Mouse (Mus musculus) embryonic facial prominence, embryonic 12.5 days (tissue): ENCODE data around the gene Nln. TPM values are rescaled to one million over a fixed set of nuclear protein-coding genes. Genes with fewer than 3 reads are reported as not detected.

Experiments
- ATAC-seq: fragments of 200-750 bp; cut with Nextera tagmentation; 2 replicates; pipeline ENCODE4 v1.8.0; 2017; ENCODE audit not compliant: insufficient number of reproducible peaks, insufficient read depth, low FRiP score, low TSS enrichment
- H3K27ac ChIP-seq: fragments of 300-500 bp; sonication (generic); 2 replicates; pipeline ENCODE4 v1.5.1; 2016; ENCODE audit warnings: mild to moderate bottlenecking
- H3K27me3 ChIP-seq: fragments of 300-500 bp; sonication (generic); 2 replicates; pipeline ENCODE4 v1.6.1; 2016; ENCODE audit warnings: mild to moderate bottlenecking, moderate library complexity
- H3K36me3 ChIP-seq: fragments of 300-500 bp; sonication (generic); 2 replicates; pipeline ENCODE4 v1.6.1; 2016; ENCODE audit warnings: mild to moderate bottlenecking
- H3K4me1 ChIP-seq: fragments of 300-500 bp; sonication (generic); 2 replicates; pipeline ENCODE4 v1.6.1; 2016
- H3K4me2 ChIP-seq: fragments of 300-500 bp; sonication (generic); replicated peaks from 2 replicates; pipeline ENCODE4 v1.6.1; 2016; ENCODE audit warnings: mild to moderate bottlenecking, moderate library complexity
- H3K4me3 ChIP-seq: fragments of 300-500 bp; sonication (generic); 2 replicates; pipeline ENCODE4 v1.5.1; 2016; ENCODE audit warnings: mild to moderate bottlenecking
- H3K9ac ChIP-seq: fragments of 300-500 bp; sonication (generic); 2 replicates; pipeline ENCODE4 v1.6.1; 2016; ENCODE audit warnings: mild to moderate bottlenecking, moderate library complexity
- H3K9me3 ChIP-seq: fragments of 300-500 bp; sonication (generic); 2 replicates; pipeline ENCODE4 v1.6.1; 2016; ENCODE audit warnings: mild to moderate bottlenecking, moderate library complexity
- WGBS: fragments of 180-500 bp; shearing (Covaris S2); methylation state at CpG from one replicate; pipeline ENCODE4 v1.1.7; 2016; 5-methylcytosine and 5-hydroxymethylcytosine counted together
- polyA plus RNA-seq: library from polyadenylated mRNA; unstranded; fragments of >200 nt; fragmentation: Nextera tagmentation; extraction: Ambion mirVana; gene quantifications from 2 replicates; pipeline ENCODE4 v1.2.1, GENCODE M21; 2016

Nln gene
- polyA plus RNA-seq, 1 experiment from 2014 or later, result 18.6 TPM

DNA sequence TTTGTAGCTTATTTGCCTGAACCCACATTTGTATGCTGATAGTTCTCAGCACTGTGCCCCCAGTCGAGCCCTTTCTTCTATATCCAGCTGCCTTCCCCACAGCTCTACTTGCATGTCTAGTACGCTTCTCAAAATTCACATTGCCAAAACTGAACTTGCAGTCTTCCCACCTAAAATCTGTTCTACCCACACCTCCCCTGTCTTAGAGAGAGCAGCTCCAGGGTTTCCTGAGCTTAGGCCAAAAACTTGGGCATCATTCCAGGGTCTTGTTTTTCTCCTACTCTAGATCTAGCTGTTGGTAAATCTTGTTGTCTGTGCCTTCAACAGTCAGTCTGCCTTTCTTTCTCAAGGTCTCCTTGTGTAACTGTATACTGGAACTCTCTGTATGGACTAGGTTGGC lies 5.4 kb upstream of the Nln start:
- 97% methylated on average over 2 of the region's 2 CpGs for WGBS
- Histone ChIP-seq H3K4me2 (no peak overlapping the region), H3K27me3 (no peaks in the 10 kb centered on the region), H3K36me3 (peaks cover 9% of the 10 kb centered on the region; the same call in 1 of the 2 replicates), H3K4me3 (no peak overlapping the region), H3K4me1 (0 out of 2 replicates have a peak, but pooled peaks cover 10% of the 10 kb centered on the region), H3K27ac (no peak overlapping the region), H3K9me3 (no peaks in the 10 kb centered on the region), H3K9ac (no peak overlapping the region)
- no peak for ATAC-seq

DNA sequence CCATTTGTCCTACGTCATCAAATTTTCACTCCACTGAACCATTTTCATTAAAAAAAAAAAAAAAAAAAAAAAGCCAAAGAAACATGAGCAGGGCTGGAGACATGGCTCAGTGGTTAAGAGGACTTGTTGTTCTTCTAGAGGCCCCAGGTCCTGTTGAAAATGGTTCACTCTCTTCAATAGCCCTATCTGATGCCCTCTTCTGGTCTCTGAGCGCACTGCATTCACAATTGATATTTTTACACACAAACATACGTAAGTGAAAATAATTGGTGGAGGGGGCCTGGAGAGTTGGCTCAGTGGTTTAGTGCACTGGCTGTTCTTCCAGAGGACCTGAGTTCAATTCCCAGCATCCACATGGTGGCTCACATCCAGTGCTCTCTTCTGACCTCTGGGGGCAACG lies 4.4 kb upstream of the Nln start:
- Histone ChIP-seq H3K4me1 (0 out of 2 replicates have a peak, but pooled peaks cover 10% of the 10 kb centered on the region), H3K9me3 (no peaks in the 10 kb centered on the region), H3K4me2 (no peak overlapping the region), H3K9ac (no peak overlapping the region), H3K27me3 (no peaks in the 10 kb centered on the region), H3K4me3 (no peak overlapping the region), H3K27ac (no peak overlapping the region), H3K36me3 (0 out of 2 replicates have a peak, but pooled peaks cover 3% of the 10 kb centered on the region)
- WGBS, result 93% methylated on average over 4 of the region's 4 CpGs
- no peak for ATAC-seq

DNA sequence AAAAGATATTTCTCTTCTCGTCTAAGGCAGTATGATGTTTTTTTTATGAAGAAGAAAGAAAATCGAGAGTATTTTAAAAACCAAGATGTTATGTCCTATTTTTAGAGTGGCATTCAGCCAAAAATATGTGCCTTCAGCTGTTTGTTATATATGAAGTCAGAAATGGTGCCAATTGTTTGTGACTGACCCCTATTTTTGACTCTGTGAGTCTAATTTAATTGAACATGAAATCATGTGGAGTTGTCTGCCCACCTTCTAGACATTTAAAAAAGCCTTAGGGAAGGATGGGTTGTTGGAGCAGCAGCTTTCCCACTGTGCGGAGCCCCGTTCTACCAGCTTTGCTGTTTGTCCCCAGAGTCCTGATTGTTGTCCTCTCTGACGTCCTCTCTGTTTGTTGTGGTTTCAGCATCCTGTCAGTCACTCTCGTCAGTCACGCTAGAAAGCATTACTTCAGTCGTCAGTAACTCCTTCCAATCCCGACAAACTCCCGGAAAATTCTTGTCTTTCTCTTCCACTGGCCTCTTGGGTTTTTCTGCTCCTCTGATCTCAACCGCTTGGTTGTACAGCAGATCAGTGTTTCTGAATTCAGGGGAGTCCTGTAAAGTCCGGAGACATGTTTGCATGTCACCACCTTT lies 3.0 kb upstream of the Nln start:
- ATAC-seq, result no peak
- Histone ChIP-seq H3K4me2 (no peak overlapping the region), H3K9ac (no peak overlapping the region), H3K4me1 (0 out of 2 replicates have a peak, but pooled peaks cover 10% of the 10 kb centered on the region), H3K27me3 (no peaks in the 10 kb centered on the region), H3K4me3 (no peak overlapping the region), H3K9me3 (no peaks in the 10 kb centered on the region), H3K27ac (no peak overlapping the region), H3K36me3 (0 out of 2 replicates have a peak, but pooled peaks cover 3% of the 10 kb centered on the region)
- 30% methylated on average over 12 of the region's 12 CpGs for whole genome bisulfite sequencing

DNA sequence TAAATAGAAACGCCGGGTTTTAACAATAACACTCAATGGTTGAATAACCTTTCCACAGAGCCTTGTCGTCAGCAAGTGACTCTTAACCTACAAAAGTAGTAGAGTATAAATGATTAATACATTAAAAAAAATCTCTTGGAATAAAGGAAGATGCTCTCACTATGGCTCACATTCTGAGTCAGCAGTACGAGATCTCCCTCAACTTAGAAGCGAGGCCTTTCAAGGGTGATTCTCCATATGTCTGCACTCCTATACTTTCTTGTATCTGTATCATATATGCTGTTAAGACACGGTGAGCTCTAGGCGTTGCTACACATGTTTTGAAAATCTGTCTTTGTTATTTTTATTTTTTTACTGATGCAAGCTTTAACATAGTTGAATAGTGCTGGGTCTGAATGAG lies 1.1 kb upstream of the Nln start:
- peak overlapping the region; percentile 73; the same call in 1 of the 2 replicates for H3K9ac ChIP-seq

DNA sequence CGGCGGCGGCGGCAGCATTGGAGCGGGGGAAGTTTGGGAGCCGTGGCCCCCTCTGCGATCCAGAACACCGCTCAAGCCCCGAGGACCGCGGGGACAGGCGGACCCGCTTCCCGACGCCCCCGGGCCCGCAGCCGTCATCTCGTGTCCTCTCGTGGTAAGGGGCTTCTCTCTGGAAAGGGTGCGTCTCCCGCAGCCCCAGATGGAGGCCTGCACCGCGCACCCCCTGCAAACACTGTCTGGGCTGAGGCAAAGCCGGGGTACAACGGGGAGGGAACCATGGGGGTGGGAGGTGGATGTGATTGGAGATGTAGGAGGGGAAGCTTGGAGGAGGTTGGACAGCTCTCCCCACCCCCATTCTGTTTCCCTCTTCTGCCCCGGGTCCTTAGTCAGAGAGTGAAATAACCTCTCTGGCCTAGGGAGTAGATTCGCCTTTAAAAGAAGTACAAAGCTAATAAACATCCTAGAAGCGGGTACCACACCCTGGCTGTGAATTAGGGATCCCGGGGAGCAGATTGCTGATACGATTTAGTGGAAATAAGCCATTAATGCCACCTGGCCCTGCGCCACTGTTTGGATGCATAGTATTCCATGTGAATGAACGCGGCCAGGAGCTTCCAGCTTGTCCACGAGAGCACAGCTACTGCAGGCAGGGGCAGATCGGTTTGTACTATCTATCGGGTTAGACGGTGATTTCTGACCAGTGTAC lies 555 bp upstream of the Nln start:
- Histone ChIP-seq H3K4me3 (peak overlapping the region; percentile 80), H3K9me3 (no peaks in the 10 kb centered on the region), H3K9ac (peak overlapping the region; percentile 73), H3K4me1 (0 out of 2 replicates have a peak, but pooled peaks cover 10% of the 10 kb centered on the region), H3K36me3 (0 out of 2 replicates have a peak, but pooled peaks cover 3% of the 10 kb centered on the region), H3K27ac (no peak overlapping the region), H3K27me3 (no peaks in the 10 kb centered on the region), H3K4me2 (peak overlapping the region; percentile 89)
- under 1% methylated on average over 38 of the region's 38 CpGs for WGBS
- ATAC-seq, result peak; percentile 86

More for the DNA sequence above, 1.1 kb upstream of the Nln start:
- H3K4me1 ChIP-seq, result 0 out of 2 replicates have a peak, but pooled peaks cover 10% of the 10 kb centered on the region
- H3K36me3 ChIP-seq, result 0 out of 2 replicates have a peak, but pooled peaks cover 3% of the 10 kb centered on the region
- peak overlapping the region; percentile 80 for H3K4me3 ChIP-seq
- no peak for ATAC-seq
- 45% methylated on average over 7 of the region's 7 CpGs for whole genome bisulfite sequencing
- H3K9me3 ChIP-seq, result no peaks in the 10 kb centered on the region
- H3K27ac ChIP-seq, result no peak overlapping the region
- no peaks in the 10 kb centered on the region for H3K27me3 ChIP-seq
- peak overlapping the region; percentile 89 for H3K4me2 ChIP-seq

DNA sequence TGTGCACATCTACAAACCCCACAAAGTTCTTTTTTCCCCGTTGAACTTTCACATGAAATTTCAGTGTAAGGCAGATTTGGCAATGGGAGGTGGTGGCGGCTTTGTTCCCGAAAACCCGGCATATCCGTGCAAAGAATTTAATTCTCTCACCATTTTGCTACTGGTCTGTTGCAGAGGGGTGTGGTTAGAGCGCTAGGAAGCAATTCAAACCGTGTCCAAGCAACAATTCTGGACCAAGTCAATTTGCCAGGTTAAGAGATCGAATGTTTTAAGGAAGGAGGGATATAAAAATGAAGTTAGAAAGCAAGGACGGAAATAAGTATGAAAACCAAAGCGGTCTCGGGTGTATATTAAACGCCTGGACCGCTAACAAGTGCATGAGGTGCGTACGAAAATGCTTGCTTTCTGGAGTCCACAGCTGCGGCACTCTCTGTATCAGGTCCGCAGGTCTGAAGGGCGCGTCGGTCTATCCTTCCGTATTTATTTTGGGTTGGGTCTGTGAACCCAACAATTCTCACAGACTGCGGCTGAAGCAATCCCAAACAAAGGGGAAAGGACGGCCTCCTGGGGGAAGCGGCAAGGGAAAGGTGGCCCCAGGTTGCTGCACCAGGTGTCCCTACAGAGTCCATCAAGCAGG lies 645 bp downstream of the Nln start:
- Histone ChIP-seq H3K27ac (no peak overlapping the region), H3K9ac (peak overlapping the region; percentile 59), H3K4me3 (peak overlapping the region; percentile 80), H3K4me1 (0 out of 2 replicates have a peak, but pooled peaks cover 10% of the 10 kb centered on the region), H3K36me3 (0 out of 2 replicates have a peak, but pooled peaks cover under 1% of the 10 kb centered on the region), H3K9me3 (0 out of 2 replicates have a peak, but pooled peaks cover 1% of the 10 kb centered on the region), H3K27me3 (no peaks in the 10 kb centered on the region), H3K4me2 (peak overlapping the region; percentile 89)
- WGBS, result 2% methylated on average over 24 of the region's 24 CpGs
- 0 out of 2 replicates have a peak, but pooled peaks have one; percentile 2 for ATAC-seq

DNA sequence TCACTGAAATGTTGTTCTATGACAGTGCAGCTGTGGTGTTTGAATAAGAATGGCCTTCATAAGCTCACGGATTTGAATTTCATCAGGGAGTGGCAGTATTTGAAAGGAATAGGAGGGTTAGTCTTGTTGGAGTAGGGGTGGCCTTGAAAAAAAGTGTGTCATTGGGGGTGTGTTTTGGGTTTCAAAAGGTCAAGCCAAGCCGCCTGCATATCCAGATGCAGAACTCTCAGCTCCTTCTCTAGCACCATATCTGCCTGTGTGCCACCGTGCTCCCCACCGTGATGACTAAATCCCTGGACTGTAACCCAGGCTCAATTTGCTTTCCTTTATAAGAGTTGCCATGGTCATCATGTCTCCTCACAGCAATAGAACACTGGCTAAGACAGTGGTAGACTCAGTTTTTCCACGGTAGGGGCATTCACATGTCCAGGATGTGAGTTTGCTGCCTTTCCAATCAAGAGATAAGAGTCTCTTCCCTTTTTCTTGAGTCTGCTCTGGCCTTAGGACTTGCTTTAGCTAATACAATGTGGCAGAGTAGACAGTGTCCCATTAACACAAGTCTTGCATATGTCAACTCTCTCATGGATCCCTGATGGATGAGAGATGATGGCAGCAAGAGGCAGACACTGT lies 7.7 kb downstream of the Nln start:
- no peaks in the 10 kb centered on the region for H3K4me1 ChIP-seq
- 86% methylated on average over 5 of the region's 5 CpGs for WGBS
- H3K9me3 ChIP-seq, result 0 out of 2 replicates have a peak, but pooled peaks cover 2% of the 10 kb centered on the region
- no peak overlapping the region for H3K4me2 ChIP-seq
- H3K27me3 ChIP-seq, result no peaks in the 10 kb centered on the region
- H3K27ac ChIP-seq, result no peak overlapping the region
- no peak overlapping the region for H3K4me3 ChIP-seq
- no peak overlapping the region for H3K9ac ChIP-seq
- no peak for ATAC-seq
- H3K36me3 ChIP-seq, result no peaks in the 10 kb centered on the region

DNA sequence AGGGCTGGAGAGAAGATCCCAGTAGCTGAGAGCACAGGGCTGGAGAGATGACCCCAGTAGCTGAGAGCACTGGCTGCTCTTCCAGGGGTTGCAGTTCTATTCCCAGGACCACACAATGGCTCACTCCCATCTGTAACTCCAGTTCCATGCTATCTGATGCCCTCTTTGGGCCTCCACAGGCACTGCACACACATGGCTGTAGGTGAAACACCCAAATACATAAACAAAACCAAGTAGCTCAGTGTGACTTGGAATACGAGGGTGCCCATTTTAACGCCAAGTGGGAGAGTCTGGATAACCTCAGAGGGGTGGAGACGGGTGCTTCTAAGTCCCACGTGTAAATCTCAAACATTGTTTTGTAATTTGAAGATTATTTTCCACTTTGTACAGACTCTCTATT lies 9.0 kb downstream of the Nln start:
- H3K27ac ChIP-seq, result no peak overlapping the region
- no peaks in the 10 kb centered on the region for H3K27me3 ChIP-seq
- no peak overlapping the region for H3K4me2 ChIP-seq
- WGBS, result 87% methylated on average over 4 of the region's 4 CpGs
- 0 out of 2 replicates have a peak, but pooled peaks cover 2% of the 10 kb centered on the region for H3K9me3 ChIP-seq
- H3K4me3 ChIP-seq, result no peak overlapping the region
- H3K36me3 ChIP-seq, result no peaks in the 10 kb centered on the region
- H3K4me1 ChIP-seq, result no peaks in the 10 kb centered on the region; the same call in 1 of the 2 replicates
- H3K9ac ChIP-seq, result no peak overlapping the region
- ATAC-seq, result no peak

DNA sequence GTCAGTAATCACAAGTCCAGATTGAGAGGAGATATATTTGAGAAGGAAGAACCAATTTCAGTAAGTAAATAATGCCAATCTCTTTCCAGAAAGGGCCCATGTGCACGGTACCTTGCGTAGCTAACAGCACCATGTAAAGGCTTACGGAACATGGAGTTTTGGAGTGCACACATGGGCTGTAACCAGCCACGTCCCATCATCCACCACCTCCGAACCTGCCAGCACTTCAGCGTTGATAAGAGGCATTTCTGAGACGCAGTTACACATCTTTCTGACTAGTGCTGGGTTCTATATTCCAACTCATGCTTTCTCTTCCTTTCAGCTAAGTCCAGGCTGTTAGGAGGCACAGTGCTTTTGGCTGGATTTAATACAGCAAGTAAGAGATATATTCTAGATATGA lies 12.2 kb downstream of the Nln start:
- no peaks in the 10 kb centered on the region for H3K9me3 ChIP-seq
- no peaks in the 10 kb centered on the region for H3K36me3 ChIP-seq
- 94% methylated on average over 7 of the region's 7 CpGs for WGBS
- no peaks in the 10 kb centered on the region for H3K27me3 ChIP-seq
- no peak overlapping the region for H3K9ac ChIP-seq
- H3K4me2 ChIP-seq, result no peak overlapping the region
- ATAC-seq, result no peak
- H3K4me3 ChIP-seq, result no peak overlapping the region
- H3K27ac ChIP-seq, result no peak overlapping the region
- H3K4me1 ChIP-seq, result no peaks in the 10 kb centered on the region; the same call in 1 of the 2 replicates

DNA sequence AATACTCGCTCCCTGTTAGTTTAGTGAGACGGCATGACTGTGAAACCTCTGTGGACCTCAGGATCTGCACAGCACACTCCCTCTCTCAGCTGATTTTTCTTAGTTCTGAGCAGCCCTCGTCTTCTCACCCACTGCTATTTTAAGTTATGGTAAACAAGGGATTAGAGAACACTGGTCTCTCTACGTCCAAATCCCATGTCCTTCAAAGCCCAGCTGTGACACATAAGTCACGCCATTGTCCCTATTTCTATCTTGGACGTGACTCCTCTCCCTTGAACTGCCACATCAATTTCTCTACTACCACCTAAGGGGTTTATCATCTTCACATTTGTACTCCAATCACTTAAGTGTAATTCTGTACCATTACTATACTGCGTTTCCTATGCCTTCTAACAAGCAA lies 13.5 kb downstream of the Nln start:
- 59% methylated on average over 7 of the region's 7 CpGs for WGBS
- no peak overlapping the region for H3K9ac ChIP-seq
- no peak overlapping the region for H3K27ac ChIP-seq
- H3K4me2 ChIP-seq, result no peak overlapping the region
- no peaks in the 10 kb centered on the region; the same call in 1 of the 2 replicates for H3K4me1 ChIP-seq
- ATAC-seq, result no peak
- H3K36me3 ChIP-seq, result no peaks in the 10 kb centered on the region
- no peaks in the 10 kb centered on the region for H3K9me3 ChIP-seq
- H3K27me3 ChIP-seq, result no peaks in the 10 kb centered on the region
- H3K4me3 ChIP-seq, result no peak overlapping the region
